Mouse (Mus musculus) right cerebral cortex, postnatal 4 days (tissue): ENCODE results near the gene Abi3bp.

ENCODE experiments used
- DNase-seq: peaks from one replicate; pipeline ENCODE4 v3.0.0-alpha.2; 2022

The Abi3bp gene

GRCm38 (mm10) chr16:56518024-56518423 lies 40.3 kb downstream of the Abi3bp start:
- no peak for DNase-seq

- peak; percentile 7 for DNase-seq
Observed at GRCm38 (mm10) chr16:56524359-56524758, 46.7 kb downstream of the Abi3bp start.

- DNase-seq, result no peak
Observed at GRCm38 (mm10) chr16:56526482-56526881, 48.8 kb downstream of the Abi3bp start.

- DNase-seq, result no peak
Observed at GRCm38 (mm10) chr16:56528079-56528688, 50.5 kb downstream of the Abi3bp start.

- DNase-seq, result no peak
Observed at GRCm38 (mm10) chr16:56579536-56579935, 101.9 kb downstream of the Abi3bp start.

- DNase-seq, result no peak
Observed at GRCm38 (mm10) chr16:56593581-56593980, 115.9 kb downstream of the Abi3bp start.

- DNase-seq, result no peak
Observed at GRCm38 (mm10) chr16:56594866-56595265, 117.2 kb downstream of the Abi3bp start.

GRCm38 (mm10) chr16:56598427-56598826 lies 120.7 kb downstream of the Abi3bp start:
- no peak for DNase-seq

GRCm38 (mm10) chr16:56602394-56602793 lies 124.7 kb downstream of the Abi3bp start:
- DNase-seq, result peak; percentile 6

GRCm38 (mm10) chr16:56610572-56610971 lies 132.9 kb downstream of the Abi3bp start:
- DNase-seq, result no peak

- DNase-seq, result no peak
Observed at GRCm38 (mm10) chr16:56611096-56611867, 133.6 kb downstream of the Abi3bp start.

- no peak for DNase-seq
Observed at GRCm38 (mm10) chr16:56638544-56638943, 160.9 kb downstream of the Abi3bp start.

GRCm38 (mm10) chr16:56645251-56645650 lies 167.6 kb downstream of the Abi3bp start:
- DNase-seq, result no peak

GRCm38 (mm10) chr16:56646382-56647172 lies 168.9 kb downstream of the Abi3bp start:
- no peak for DNase-seq

GRCm38 (mm10) chr16:56655193-56655910 lies 177.7 kb downstream of the Abi3bp start:
- no peak for DNase-seq

- DNase-seq, result no peak
Observed at GRCm38 (mm10) chr16:56658866-56659265, 181.2 kb downstream of the Abi3bp start.

GRCm38 (mm10) chr16:56669520-56669919 lies 191.8 kb downstream of the Abi3bp start:
- no peak for DNase-seq

- no peak for DNase-seq
Observed at GRCm38 (mm10) chr16:56670941-56671340, 193.3 kb downstream of the Abi3bp start.

- no peak for DNase-seq
Observed at GRCm38 (mm10) chr16:56673420-56673819, 195.7 kb downstream of the Abi3bp start.

- DNase-seq, result no peak
Observed at GRCm38 (mm10) chr16:56677146-56677545, 199.5 kb downstream of the Abi3bp start.

GRCm38 (mm10) chr16:56681010-56681645 lies 203.4 kb downstream of the Abi3bp start:
- no peak for DNase-seq

- DNase-seq, result no peak
Observed at GRCm38 (mm10) chr16:56686747-56687146, 209.1 kb downstream of the Abi3bp start.
